Mouse (Mus musculus) ES-Bruce4 (cell line): ENCODE measurements around the gene Syvn1. TPM values are rescaled to one million over a fixed set of nuclear protein-coding genes. Genes with fewer than 3 reads are reported as not detected.

Source experiments
- H3K27ac ChIP-seq: 2 replicates; pipeline ENCODE4 v1.5.1; 2012; ENCODE audit warnings: low read length, inconsistent platforms; ENCODE audit not compliant: insufficient read depth
- H3K27me3 ChIP-seq: 2 replicates; pipeline ENCODE4 v1.6.1; 2012; ENCODE audit warnings: mild to moderate bottlenecking, low read length, inconsistent platforms; ENCODE audit not compliant: control insufficient read depth, poor library complexity, insufficient read depth, severe bottlenecking
- H3K36me3 ChIP-seq: 2 replicates; pipeline ENCODE4 v1.6.1; 2012; ENCODE audit warnings: inconsistent platforms, mild to moderate bottlenecking, low read length, moderate library complexity; ENCODE audit not compliant: control insufficient read depth, poor library complexity, insufficient read depth, severe bottlenecking
- H3K4me1 ChIP-seq: one replicate; pipeline ENCODE4 v1.8.1; 2011; ENCODE audit warnings: low read length; ENCODE audit not compliant: control insufficient read depth, insufficient read depth
- H3K4me3 ChIP-seq: 2 replicates; pipeline ENCODE4 v1.5.1; 2011; ENCODE audit warnings: low read depth, mild to moderate bottlenecking, low read length
- H3K9ac ChIP-seq: 2 replicates; pipeline ENCODE4 v1.6.1; 2012; ENCODE audit warnings: low read depth, mild to moderate bottlenecking, inconsistent platforms; ENCODE audit not compliant: poor library complexity, severe bottlenecking
- H3K9me3 ChIP-seq: replicated peaks from 2 replicates; pipeline ENCODE4 v1.6.1; 2012; ENCODE audit warnings: mild to moderate bottlenecking, low read length, inconsistent platforms; ENCODE audit not compliant: control insufficient read depth, poor library complexity, insufficient read depth, severe bottlenecking
- CTCF ChIP-seq: IDR thresholded peaks from one replicate; pipeline ENCODE4 v1.8.1; 2011; ENCODE audit warnings: low read depth, low read length
- EP300 ChIP-seq: IDR thresholded peaks from 2 replicates; pipeline ENCODE4 v1.6.1; 2011; ENCODE audit warnings: low read depth, low read length; ENCODE audit not compliant: insufficient read depth
- POLR2A ChIP-seq: IDR thresholded peaks from one replicate; pipeline ENCODE4 v1.8.1; 2011; ENCODE audit warnings: low read length; ENCODE audit not compliant: insufficient read depth
- polyA plus RNA-seq: library from polyadenylated mRNA; stranded (reverse); fragments of >200 nt; gene quantifications from 2 replicates; pipeline ENCODE4 v1.2.4, GENCODE M21; 2011; ENCODE audit warnings: low read depth; ENCODE audit not compliant: missing spikeins, insufficient read depth, insufficient read length

Gene Syvn1
- polyA plus RNA-seq, 1 experiment = 18.6 TPM

DNA sequence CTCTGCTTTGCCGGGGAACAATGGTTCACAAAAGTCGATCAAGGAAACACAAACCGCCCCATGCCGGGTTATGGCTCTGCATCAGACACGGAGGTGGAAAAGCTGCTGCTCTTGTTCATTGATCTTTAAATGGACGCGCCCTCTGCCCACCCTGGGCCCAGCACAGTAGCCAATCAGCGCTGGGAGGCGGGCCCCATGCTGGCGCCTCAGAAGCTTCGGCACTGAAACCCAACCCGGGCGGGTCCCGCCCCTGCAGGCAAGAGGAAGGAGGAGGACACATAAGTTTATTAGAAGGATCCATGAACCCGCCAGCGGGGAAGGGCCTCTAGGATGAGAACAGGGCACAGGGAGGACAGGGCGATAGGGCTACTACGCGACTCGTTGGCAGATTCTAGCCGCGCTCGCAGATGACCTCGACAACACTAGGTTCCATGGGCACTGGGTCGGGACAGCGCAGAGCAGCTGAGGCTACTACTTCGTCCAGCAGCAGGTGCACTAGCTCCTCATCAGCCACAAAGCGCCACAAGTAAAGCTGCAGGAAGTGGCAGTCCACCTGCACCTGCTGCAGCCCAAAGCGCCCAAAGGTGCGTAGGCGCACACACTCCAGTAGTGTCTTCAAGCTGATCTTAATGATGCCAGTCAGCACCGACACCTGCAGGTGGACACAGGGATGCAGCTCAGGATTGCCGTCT is 21.5 kb downstream of the Syvn1 start, which contains the start of gene Tm7sf2:
Gene Tm7sf2 (minus strand): TSS at position 650 of the 692 bp plus-strand sequence.
- peak within 1 kb of the TSS; percentile 82 for H3K4me3 ChIP-seq
- H3K27me3 ChIP-seq = no peaks in the 10 kb centered on the region
- H3K27ac ChIP-seq = peak within 1 kb of the TSS; percentile 30; the same call in 1 of the 2 replicates
- TF ChIP-seq POLR2A = peak; percentile 54
- TF ChIP-seq EP300 = no peak
- H3K36me3 ChIP-seq = no peaks in the 10 kb centered on the region
- H3K4me1 ChIP-seq = peaks cover 2% of the 10 kb centered on the region
- no peaks in the 10 kb centered on the region for H3K9me3 ChIP-seq
- peak within 1 kb of the TSS; percentile 74 for H3K9ac ChIP-seq

- Histone ChIP-seq H3K9me3 (no peaks in the 10 kb centered on the region), H3K9ac (no peak overlapping the region), H3K4me1 (peaks cover 2% of the 10 kb centered on the region), H3K27ac (no peak overlapping the region), H3K4me3 (no peak overlapping the region), H3K36me3 (no peaks in the 10 kb centered on the region), H3K27me3 (no peaks in the 10 kb centered on the region)
- no peak for TF ChIP-seq CTCF
- no peak for TF ChIP-seq POLR2A
- no peak for TF ChIP-seq EP300
Observed at GRCm38 (mm10) chr19:6068951-6069350, 22.6 kb downstream of the Syvn1 start.

DNA sequence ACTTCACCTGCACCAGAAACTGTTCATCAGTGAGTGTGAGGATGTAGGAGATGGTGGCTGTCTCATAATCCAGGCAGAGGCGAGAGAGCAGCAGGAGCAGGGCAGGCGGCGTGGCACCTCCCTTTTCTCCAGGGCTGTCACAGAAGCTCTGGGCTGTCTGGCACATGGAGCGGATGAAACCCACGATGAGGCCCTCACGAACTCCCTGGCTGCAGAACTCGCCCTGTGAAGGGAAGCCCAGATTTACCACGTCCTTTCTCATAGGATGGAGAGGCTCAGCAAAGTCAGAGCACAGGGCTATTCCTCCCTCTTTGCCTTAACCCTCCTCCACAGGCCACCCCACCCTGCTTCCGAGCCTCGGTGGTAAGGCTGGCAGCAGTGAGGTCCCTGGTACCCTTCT is 23.5 kb downstream of the Syvn1 start:
- H3K4me3 ChIP-seq = no peak overlapping the region
- no peaks in the 10 kb centered on the region for H3K27me3 ChIP-seq
- H3K4me1 ChIP-seq = peaks cover 2% of the 10 kb centered on the region
- H3K9ac ChIP-seq = no peak overlapping the region
- H3K27ac ChIP-seq = no peak overlapping the region
- H3K36me3 ChIP-seq = no peaks in the 10 kb centered on the region
- no peaks in the 10 kb centered on the region for H3K9me3 ChIP-seq
- TF ChIP-seq EP300 (no peak), CTCF (no peak), POLR2A (no peak)

- no peaks in the 10 kb centered on the region for H3K36me3 ChIP-seq
Observed at GRCm38 (mm10) chr19:6070571-6071250, 24.3 kb downstream of the Syvn1 start.

GRCm38 (mm10) chr19:6071261-6071660 is 24.9 kb downstream of the Syvn1 start:
- Histone ChIP-seq H3K9me3 (no peaks in the 10 kb centered on the region), H3K9ac (peak overlapping the region; percentile 13; the same call in 1 of the 2 replicates), H3K27me3 (no peaks in the 10 kb centered on the region), H3K4me1 (peaks cover 2% of the 10 kb centered on the region), H3K36me3 (no peaks in the 10 kb centered on the region), H3K4me3 (peak overlapping the region; percentile 63), H3K27ac (no peak overlapping the region)
- no peak for TF ChIP-seq POLR2A
- no peak for TF ChIP-seq CTCF
- TF ChIP-seq EP300 = no peak

More at GRCm38 (mm10) chr19:6070571-6071250, 24.3 kb downstream of the Syvn1 start:
- Histone ChIP-seq H3K27ac (no peak overlapping the region), H3K9me3 (no peaks in the 10 kb centered on the region), H3K9ac (peak overlapping the region; percentile 13), H3K4me1 (peaks cover 2% of the 10 kb centered on the region), H3K27me3 (no peaks in the 10 kb centered on the region), H3K4me3 (peak overlapping the region; percentile 63)
- TF ChIP-seq EP300 (no peak), POLR2A (peak; percentile 30)

- H3K36me3 ChIP-seq = no peaks in the 10 kb centered on the region
- no peak overlapping the region for H3K9ac ChIP-seq
- H3K4me1 ChIP-seq = no peaks in the 10 kb centered on the region
- H3K9me3 ChIP-seq = no peaks in the 10 kb centered on the region
- no peaks in the 10 kb centered on the region for H3K27me3 ChIP-seq
- TF ChIP-seq CTCF = no peak
- no peak for TF ChIP-seq POLR2A
- no peak for TF ChIP-seq EP300
- no peak overlapping the region for H3K4me3 ChIP-seq
- no peak overlapping the region for H3K27ac ChIP-seq
Observed at GRCm38 (mm10) chr19:6073889-6074288, 27.5 kb downstream of the Syvn1 start.
